Mouse (Mus musculus) CH12.LX (cell line): ENCODE results near the gene Inpp4b. TPM values are rescaled to one million over a fixed set of nuclear protein-coding genes. Genes with fewer than 3 reads are reported as not detected.

Source experiments
- DNase-seq: peaks from one replicate; pipeline ENCODE4 v3.0.0-alpha.2; 2013; ENCODE audit errors: extremely low read depth
- H3K27ac ChIP-seq: 2 replicates; pipeline ENCODE4 v1.5.1; 2012; ENCODE audit warnings: low read depth, mild to moderate bottlenecking, control low read depth, moderate library complexity; ENCODE audit not compliant: insufficient read depth
- H3K27me3 ChIP-seq: replicated peaks from 2 replicates; pipeline ENCODE3; 2012; ENCODE audit warnings: inconsistent platforms
- H3K36me3 ChIP-seq, 2 experiments: replicated peaks in 1 of 2; 2 replicates each; pipeline versions ENCODE3 to v1.6.1; 2012; ENCODE audit warnings: inconsistent platforms in 1 of 2, low read length in 1 of 2, mild to moderate bottlenecking in 1 of 2, mixed read lengths in 1 of 2, moderate library complexity in 1 of 2; ENCODE audit not compliant: control insufficient read depth in 1 of 2, insufficient read depth in 1 of 2
- H3K4me1 ChIP-seq, 2 experiments: 2 replicates each; pipeline ENCODE4 v1.6.1; 2012; ENCODE audit warnings: inconsistent platforms in 1 of 2, moderate library complexity in 1 of 2; ENCODE audit not compliant: insufficient read depth in 2 of 2, control insufficient read depth in 1 of 2
- H3K4me2 ChIP-seq: 2 replicates; pipeline ENCODE4 v1.6.1; 2012; ENCODE audit warnings: low read depth, mild to moderate bottlenecking, control low read depth; ENCODE audit not compliant: poor library complexity, insufficient read depth, severe bottlenecking
- H3K4me3 ChIP-seq, 3 experiments: fragments of 150-350 bp in 1 of 3; sonication (generic) in 1 of 3; replicated peaks in 1 of 3; 2 replicates each; pipeline versions ENCODE3 to v1.5.1; 2011 to 2012; ENCODE audit warnings: low read depth in 2 of 3, low read length in 2 of 3, mild to moderate bottlenecking in 2 of 3, moderate library complexity in 2 of 3, control low read depth in 1 of 3, improper control_type of control experiment in 1 of 3, inconsistent platforms in 1 of 3, mixed read lengths in 1 of 3; ENCODE audit not compliant: poor library complexity in 1 of 3
- H3K79me2 ChIP-seq: replicated peaks from 2 replicates; pipeline ENCODE4 v1.6.1; 2012; ENCODE audit warnings: mild to moderate bottlenecking, moderate library complexity; ENCODE audit not compliant: control insufficient read depth, poor library complexity, insufficient read depth, severe bottlenecking; ENCODE audit errors: extremely low read depth
- H3K9ac ChIP-seq: 2 replicates; pipeline ENCODE4 v1.6.1; 2012; ENCODE audit warnings: low read depth, mild to moderate bottlenecking, control low read depth, moderate library complexity; ENCODE audit not compliant: insufficient read depth
- H3K9me3 ChIP-seq: replicated peaks from 2 replicates; pipeline ENCODE3; 2012; ENCODE audit warnings: low read length, inconsistent platforms, mixed read lengths
- CHD1 ChIP-seq: IDR thresholded peaks from 2 replicates; pipeline ENCODE4 v1.6.1; 2012; ENCODE audit warnings: low read depth, low read length, improper control_type of control experiment, inconsistent platforms
- CHD2 ChIP-seq: IDR thresholded peaks from 2 replicates; pipeline ENCODE4 v1.6.1; 2011; ENCODE audit warnings: low read length, improper control_type of control experiment
- EP300 ChIP-seq: IDR thresholded peaks from 2 replicates; pipeline ENCODE4 v1.6.1; 2011; ENCODE audit warnings: low read length, improper control_type of control experiment
- ETS1 ChIP-seq: conservative IDR thresholded peaks from 2 replicates; pipeline ENCODE4 v1.6.1; 2012; ENCODE audit warnings: low read depth, mild to moderate bottlenecking, inconsistent platforms, low read length, improper control_type of control experiment, moderate library complexity
- GABPA ChIP-seq: IDR thresholded peaks from 2 replicates; pipeline ENCODE4 v1.6.1; 2012; ENCODE audit warnings: low read depth, low read length, improper control_type of control experiment, inconsistent platforms; ENCODE audit not compliant: insufficient replicate concordance
- IRF4 ChIP-seq: IDR thresholded peaks from 2 replicates; pipeline ENCODE4 v1.6.1; 2014; ENCODE audit warnings: low read depth, mild to moderate bottlenecking, inconsistent platforms, low read length, improper control_type of control experiment
- JUND ChIP-seq: conservative IDR thresholded peaks from 2 replicates; pipeline ENCODE4 v1.6.1; 2011; ENCODE audit warnings: low read depth, low read length, improper control_type of control experiment
- MAFK ChIP-seq: IDR thresholded peaks from 2 replicates; pipeline ENCODE4 v1.6.1; 2011; ENCODE audit warnings: low read length, improper control_type of control experiment; ENCODE audit not compliant: insufficient replicate concordance
- MAZ ChIP-seq: IDR thresholded peaks from 2 replicates; pipeline ENCODE4 v1.6.1; 2012; ENCODE audit warnings: low read depth, mild to moderate bottlenecking, inconsistent platforms, low read length, improper control_type of control experiment, moderate library complexity
- MXI1 ChIP-seq: IDR thresholded peaks from 2 replicates; pipeline ENCODE4 v1.6.1; 2011; ENCODE audit warnings: mild to moderate bottlenecking, low read depth, low read length, improper control_type of control experiment
- POLR2A ChIP-seq: IDR thresholded peaks from 2 replicates; pipeline ENCODE4 v1.6.1; 2011; ENCODE audit warnings: low read depth, mild to moderate bottlenecking, improper control_type of control experiment, low read length
- SIN3A ChIP-seq: IDR thresholded peaks from 2 replicates; pipeline ENCODE4 v1.6.1; 2012; ENCODE audit warnings: low read length, improper control_type of control experiment, inconsistent platforms
- USF1 ChIP-seq: IDR thresholded peaks from 2 replicates; pipeline ENCODE4 v1.6.1; 2014; ENCODE audit warnings: low read depth, mild to moderate bottlenecking, inconsistent platforms, low read length, improper control_type of control experiment
- ZC3H11A ChIP-seq: IDR thresholded peaks from 2 replicates; pipeline ENCODE4 v1.6.1; 2012; ENCODE audit warnings: low read depth, mild to moderate bottlenecking, inconsistent platforms, low read length, improper control_type of control experiment
- ZKSCAN1 ChIP-seq: IDR thresholded peaks from 2 replicates; pipeline ENCODE4 v1.6.1; 2012; ENCODE audit warnings: low read depth, inconsistent platforms, low read length, improper control_type of control experiment, borderline replicate concordance
- ZMIZ1 ChIP-seq: IDR thresholded peaks from 2 replicates; pipeline ENCODE4 v1.6.1; 2012; ENCODE audit warnings: low read depth, mild to moderate bottlenecking, inconsistent platforms, low read length, improper control_type of control experiment
- ZNF384 ChIP-seq: IDR thresholded peaks from 2 replicates; pipeline ENCODE4 v1.6.1; 2012; ENCODE audit warnings: low read depth, low read length, improper control_type of control experiment, inconsistent platforms
- dilution Hi-C: fragments of 300-500 bp; cut with MboI; formaldehyde crosslinking; loops from 2 replicates; pipeline ENCODE4 v1.14.3; 2020; ENCODE audit warnings: low sequenced_read_pairs; ENCODE audit not compliant: extremely low pct_unique_long_range_greater_than_20kb, extremely low pct_ligation_motif_present
- in situ Hi-C: fragments of 300-500 bp; cut with MboI; formaldehyde crosslinking; loops from 3 replicates; pipeline ENCODE4 v1.14.3; 2019; ENCODE audit warnings: low sequenced_read_pairs, low pct_ligation_motif_present, low pct_unique_long_range_greater_than_20kb, mixed read lengths
- polyA plus RNA-seq: library from polyadenylated mRNA; unstranded; fragments of >175 nt; gene quantifications from 2 replicates; pipeline ENCODE4 v1.2.1, GENCODE M21; 2012; ENCODE audit warnings: low read depth; ENCODE audit not compliant: insufficient read length
- total RNA-seq, 2 experiments: library from RNA; depleted of rRNA; stranded (reverse); fragments of 300-350 nt in 1 of 2; fragments of >200 nt in 1 of 2; gene quantifications; 2 replicates each; pipeline ENCODE4 v1.2.3; 2012 to 2014

Gene Inpp4b
- total and polyA plus RNA-seq, 3 experiments, result 3.0 to 4.9 (median 3.4) TPM

DNA sequence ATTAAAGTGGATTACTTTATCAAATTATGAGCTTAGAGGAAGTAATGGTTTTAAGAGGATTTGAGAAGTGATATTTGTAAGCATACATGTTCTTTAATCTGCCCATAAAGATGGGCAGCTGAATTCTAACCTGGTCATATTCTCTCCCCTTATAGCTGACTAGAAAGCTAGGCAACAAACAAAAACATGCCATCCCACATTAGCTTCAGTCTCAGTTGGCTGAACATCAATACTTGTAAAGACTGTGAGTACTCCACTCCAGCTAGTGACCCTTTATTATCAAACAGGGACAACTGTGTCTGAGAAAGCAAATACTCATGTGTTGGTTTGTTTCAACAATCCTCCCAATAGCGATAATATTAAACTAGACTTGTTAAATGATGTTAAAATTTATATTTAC, 748.5 kb downstream of the Inpp4b start:
- H3K4me3 ChIP-seq, result no peak overlapping the region
- H3K4me2 ChIP-seq, result no peak overlapping the region
- no peaks in the 10 kb centered on the region for H3K4me1 ChIP-seq
- H3K9ac ChIP-seq, result no peak overlapping the region
- H3K27me3 ChIP-seq, result no peaks in the 10 kb centered on the region
- dilution Hi-C loops (no loop called here), in situ Hi-C loops (no loop called here)
- no peaks in the 10 kb centered on the region for H3K9me3 ChIP-seq
- TF ChIP-seq CHD1, result no peak
- no peak for TF ChIP-seq ZNF384
- TF ChIP-seq POLR2A, result no peak
- no peak for TF ChIP-seq GABPA
- no peak for TF ChIP-seq CHD2
- TF ChIP-seq ZC3H11A, result no peak
- TF ChIP-seq ZKSCAN1, result no peak
- no peak for TF ChIP-seq JUND
- TF ChIP-seq SIN3A, result no peak
- no peak for TF ChIP-seq MXI1
- no peak for TF ChIP-seq ZMIZ1
- DNase-seq, result no peak
- no peak overlapping the region for H3K27ac ChIP-seq
- no peaks in the 10 kb centered on the region for H3K79me2 ChIP-seq
- H3K36me3 ChIP-seq, result no peaks in the 10 kb centered on the region

DNA sequence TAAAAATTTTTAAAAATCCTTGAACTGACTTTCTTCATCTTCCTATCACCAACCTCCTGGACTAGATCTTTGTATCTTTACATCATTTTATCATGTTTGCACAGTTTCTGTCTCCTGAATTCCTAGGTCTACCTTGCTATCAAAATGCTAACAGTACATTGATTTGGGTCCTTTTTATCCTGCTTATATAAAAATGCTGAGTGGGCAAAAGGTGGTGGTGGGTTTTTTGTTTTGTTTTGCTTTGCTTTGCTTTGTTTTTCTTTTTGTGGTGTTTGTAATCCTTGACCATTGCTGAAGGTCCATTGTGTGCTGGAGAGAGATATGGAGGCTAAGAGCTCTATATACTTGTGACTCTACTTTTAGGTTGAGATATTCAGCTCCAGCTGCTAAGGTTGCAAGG, 750.9 kb downstream of the Inpp4b start:
- no peaks in the 10 kb centered on the region for H3K4me1 ChIP-seq
- TF ChIP-seq IRF4, result no peak
- TF ChIP-seq ETS1, result no peak
- peak; percentile 76 for TF ChIP-seq MAFK
- TF ChIP-seq MAZ, result no peak
- TF ChIP-seq USF1, result no peak
- TF ChIP-seq EP300, result no peak
- no peak for TF ChIP-seq ZC3H11A
- TF ChIP-seq, all 38 proteins: peak for 1
- dilution Hi-C loops (no loop called here), in situ Hi-C loops (no loop called here)
- Histone ChIP-seq H3K36me3 (no peaks in the 10 kb centered on the region), H3K27me3 (no peaks in the 10 kb centered on the region), H3K79me2 (no peaks in the 10 kb centered on the region), H3K4me3 (no peak overlapping the region), H3K9me3 (no peaks in the 10 kb centered on the region), H3K27ac (no peak overlapping the region), H3K4me2 (no peak overlapping the region), H3K9ac (no peak overlapping the region)
- no peak for DNase-seq
